Mouse (Mus musculus): Measurements from ENCODE around the gene Gnaq.

Gene Gnaq

DNA sequence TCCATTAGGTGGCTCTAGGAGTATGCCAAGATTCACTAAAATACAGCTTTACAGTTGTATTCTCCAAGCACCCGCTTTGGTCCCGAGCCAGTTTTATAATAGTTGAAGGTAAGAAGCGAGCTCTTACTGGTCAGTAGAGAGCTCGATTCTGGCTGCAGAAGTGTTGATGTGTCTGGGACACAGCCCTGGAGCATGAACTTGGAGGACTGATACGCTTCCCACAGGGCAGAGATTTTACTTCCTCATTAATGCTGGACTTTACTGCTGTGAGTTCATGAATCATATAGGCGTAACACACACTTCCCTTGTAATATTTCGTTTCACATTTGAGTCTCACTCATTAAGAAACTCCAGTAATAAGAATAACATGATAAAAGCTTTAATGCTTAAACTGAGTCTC lies 197.5 kb downstream of the Gnaq start:
- TF ChIP-seq GATA4 (IDR thresholded peaks at IDR 0.05; ENCODE audit: insufficient replicate concordance, low read length), result no peak

DNA sequence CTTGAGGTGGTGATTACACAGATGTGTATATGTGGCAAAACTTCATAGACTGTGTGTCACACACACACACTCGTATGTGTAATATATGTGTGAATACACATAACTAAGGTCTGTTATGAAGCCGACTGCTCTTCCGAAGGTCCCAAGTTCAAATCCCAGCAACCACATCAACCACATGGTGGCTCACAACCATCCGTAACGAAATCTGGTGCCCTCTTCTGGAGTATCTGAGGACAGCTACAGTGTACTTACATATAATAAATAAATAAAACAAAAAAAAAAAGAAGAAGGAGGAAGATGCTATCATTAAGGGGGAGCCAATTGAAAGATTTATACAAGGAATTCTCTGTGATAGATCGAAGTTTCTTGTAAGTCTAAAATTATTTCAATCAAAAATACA lies 198.4 kb downstream of the Gnaq start:
- TF ChIP-seq GATA4 (IDR thresholded peaks at IDR 0.05; ENCODE audit: insufficient replicate concordance, low read length), result no peak

DNA sequence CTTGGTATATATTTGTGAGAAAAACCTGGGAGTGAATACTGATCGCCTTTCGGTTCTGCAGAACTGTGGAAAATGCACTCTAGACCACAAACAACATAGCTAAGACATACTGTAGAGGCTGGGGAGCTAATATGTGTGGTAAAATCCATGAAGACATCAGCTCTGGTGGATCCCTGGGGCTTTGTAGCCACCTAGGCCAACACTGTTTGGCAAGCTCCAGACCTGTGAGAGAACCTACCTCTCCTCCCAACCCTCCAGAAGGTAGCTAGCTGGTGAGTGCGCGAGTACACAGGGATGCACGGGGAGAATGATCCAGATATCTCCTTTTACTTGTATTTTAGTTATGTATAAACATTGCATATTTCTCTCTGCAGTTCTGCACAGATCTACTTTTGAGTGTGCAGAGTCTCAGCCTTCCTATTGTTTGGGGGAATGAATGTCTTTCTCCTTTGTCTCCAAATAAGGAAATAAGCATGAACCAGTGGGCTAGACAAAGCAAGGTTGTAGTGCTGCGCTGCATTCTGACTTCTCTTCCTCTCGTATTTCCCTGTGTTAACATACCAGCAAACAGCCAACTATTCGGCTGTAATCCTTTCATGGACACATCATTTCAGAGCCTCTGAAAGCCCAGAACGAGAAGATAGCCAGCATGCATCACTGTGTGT lies 205.4 kb downstream of the Gnaq start:
- TF ChIP-seq GATA4 (IDR thresholded peaks at IDR 0.05; ENCODE audit: insufficient replicate concordance, low read length), result no peak

DNA sequence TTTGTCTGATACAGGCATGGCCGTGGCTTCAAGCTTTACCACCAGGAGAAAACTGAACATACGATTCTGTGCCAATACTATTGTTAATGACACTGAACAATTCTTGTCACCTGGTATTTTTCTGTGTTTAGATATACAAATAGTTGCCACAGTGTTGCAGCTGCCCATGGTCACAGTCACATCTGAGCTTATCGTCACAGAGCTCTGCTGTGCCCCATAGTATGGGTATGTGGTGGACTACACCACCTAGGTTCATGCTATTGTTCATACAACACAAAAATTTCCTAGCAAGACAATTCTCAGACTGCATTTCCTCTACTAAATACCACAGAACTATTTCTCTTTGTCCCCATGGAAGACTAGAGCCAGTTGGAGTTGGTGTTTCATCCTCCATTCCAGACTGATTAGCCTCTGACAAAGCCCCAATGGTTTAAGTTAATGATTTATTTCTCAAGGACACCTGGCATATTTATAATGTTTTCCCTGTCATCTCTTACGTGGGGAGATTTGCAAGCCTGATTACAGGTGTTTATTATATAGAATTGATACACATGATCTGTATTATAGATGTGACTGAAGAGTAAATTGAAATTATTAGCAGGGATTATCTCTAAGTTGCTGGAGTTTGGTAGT lies 207.4 kb downstream of the Gnaq start:
- TF ChIP-seq GATA4 (IDR thresholded peaks at IDR 0.05; ENCODE audit: insufficient replicate concordance, low read length), result no peak

- TF ChIP-seq GATA4 (IDR thresholded peaks at IDR 0.05; ENCODE audit: insufficient replicate concordance, low read length), result no peak
Observed at GRCm38 (mm10) chr19:16342702-16343101, 210.1 kb downstream of the Gnaq start.

DNA sequence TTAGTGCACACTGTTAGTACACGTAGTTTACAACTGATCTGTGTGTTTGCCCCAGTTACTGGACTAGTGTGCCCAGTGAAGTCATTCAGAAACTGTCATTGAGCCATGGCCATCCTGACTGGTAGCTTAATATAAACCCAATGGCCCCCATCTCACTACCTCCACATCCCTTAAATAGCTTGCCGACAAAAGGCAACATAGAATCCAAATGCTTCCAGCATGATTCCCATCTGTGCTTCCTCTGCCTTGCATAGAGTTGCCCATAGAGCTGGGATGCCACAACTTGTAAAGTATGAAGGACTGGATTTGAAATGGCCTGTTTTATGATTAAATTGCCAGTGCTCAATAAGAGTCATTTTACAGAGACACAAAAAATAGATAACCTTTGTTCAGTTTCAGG lies 212.9 kb downstream of the Gnaq start:
- no peak for TF ChIP-seq GATA4 (IDR thresholded peaks at IDR 0.05; ENCODE audit: insufficient replicate concordance, low read length)

DNA sequence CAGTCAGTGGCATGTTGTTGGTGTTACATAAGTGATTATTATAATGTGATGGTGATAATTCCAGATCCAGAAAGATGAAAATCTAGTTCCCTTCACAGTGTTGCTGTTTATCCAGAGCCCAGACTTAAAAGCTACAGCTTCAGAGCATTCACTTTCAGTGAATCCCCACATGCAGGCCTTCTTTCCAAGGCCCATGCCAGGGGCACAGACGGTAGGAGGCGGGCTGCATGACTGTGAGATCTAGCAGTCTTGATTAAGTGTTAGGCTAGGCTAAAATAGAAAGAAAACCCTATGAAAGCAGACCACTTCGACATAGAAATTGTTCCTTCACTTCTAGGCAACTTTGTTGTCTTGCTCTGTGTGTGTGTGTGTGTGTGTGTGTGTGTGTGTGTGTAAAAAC lies 214.4 kb downstream of the Gnaq start:
- no peak for TF ChIP-seq GATA4 (IDR thresholded peaks at IDR 0.05; ENCODE audit: insufficient replicate concordance, low read length)

- TF ChIP-seq GATA4 (IDR thresholded peaks at IDR 0.05; ENCODE audit: insufficient replicate concordance, low read length), result no peak
Observed at GRCm38 (mm10) chr19:16353701-16354136, 221.1 kb downstream of the Gnaq start.

DNA sequence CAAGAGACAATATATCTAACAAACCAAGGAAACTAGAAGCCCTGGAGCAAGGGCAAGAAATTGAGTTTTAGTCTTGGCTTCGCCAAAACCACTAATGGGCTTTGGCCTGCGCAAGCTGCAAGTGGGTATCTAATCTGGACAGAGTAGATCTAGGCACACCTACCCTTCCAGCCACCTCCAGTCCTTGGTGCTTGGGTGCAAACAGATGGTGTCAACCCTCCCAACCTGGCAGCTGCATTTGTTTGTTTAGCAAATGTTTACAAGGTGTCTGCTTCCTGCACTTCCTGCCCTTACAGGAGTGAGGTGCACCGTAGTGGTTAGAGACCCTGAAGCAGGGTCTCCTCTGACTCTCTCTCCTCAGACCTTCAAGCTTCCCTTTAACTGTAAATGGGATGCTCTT lies 225.5 kb downstream of the Gnaq start:
- no peak for TF ChIP-seq GATA4 (IDR thresholded peaks at IDR 0.05; ENCODE audit: insufficient replicate concordance, low read length)

DNA sequence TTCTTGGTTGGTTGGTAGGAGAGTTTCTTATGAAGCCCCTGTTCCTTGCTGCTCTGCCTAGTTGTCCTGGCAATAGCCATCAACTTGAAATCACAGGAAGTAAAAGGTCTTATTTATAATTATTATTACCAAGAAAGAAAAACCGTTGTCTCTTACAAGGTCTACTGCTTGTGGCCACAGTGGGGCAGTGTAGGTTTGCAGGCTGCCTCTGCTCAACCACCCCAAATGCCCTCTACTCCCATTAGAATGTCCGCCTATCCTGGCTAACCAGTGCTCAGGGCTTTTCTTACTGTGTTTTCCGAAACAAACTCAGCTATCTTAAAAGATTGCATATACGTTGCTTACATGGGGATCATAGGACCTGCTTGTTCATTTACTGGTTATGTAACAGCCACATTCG lies 226.3 kb downstream of the Gnaq start:
- TF ChIP-seq GATA4 (IDR thresholded peaks at IDR 0.05; ENCODE audit: insufficient replicate concordance, low read length), result no peak

DNA sequence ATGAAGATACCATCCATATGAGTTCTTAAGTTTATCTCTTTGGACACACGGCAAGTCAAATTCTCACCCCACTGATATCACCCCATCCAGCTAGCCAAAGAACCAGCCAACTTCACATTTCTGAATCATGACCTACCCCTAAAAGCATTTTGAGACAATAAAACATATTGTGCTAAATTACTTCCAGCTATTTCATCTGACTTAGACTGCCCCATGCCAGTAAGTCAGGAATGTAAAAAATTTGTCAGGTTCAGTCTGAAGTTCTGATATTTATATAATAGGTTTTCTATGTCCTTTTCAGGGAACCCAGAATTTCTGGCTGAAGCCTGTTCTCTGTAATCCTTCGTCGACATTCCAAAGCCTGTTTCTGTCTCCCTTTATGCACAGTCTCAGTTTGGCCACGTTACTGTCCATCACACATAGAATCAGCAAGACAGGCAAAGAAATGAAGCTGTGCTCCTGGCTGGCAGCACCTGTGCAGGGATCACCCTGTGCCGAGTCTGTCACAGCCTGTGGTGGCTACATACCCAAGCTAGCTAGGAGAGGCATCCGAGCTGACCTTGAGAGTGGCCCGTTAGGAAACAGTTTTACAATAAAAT lies 233.9 kb downstream of the Gnaq start:
- no peak for TF ChIP-seq GATA4 (IDR thresholded peaks at IDR 0.05; ENCODE audit: insufficient replicate concordance, low read length)

DNA sequence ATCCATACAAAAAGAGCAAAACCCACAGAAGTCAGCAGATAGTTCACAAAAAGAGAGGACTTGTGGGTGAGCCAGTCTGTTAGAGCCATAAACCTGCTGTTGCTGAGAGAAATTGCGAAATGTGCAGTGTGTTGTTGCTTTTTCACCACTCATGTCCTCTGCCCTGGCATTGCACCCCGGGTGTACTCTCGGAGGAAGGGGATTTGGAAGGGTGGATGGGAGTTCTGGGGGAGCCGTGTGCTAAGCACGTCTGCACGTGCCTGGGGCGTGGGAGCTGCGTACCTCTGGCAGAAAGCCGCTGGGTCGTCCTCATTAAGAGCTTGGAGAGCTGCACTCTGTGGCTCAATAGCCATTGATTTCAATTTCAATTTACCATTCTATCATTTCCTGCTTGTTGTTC lies 234.6 kb downstream of the Gnaq start:
- TF ChIP-seq GATA4 (IDR thresholded peaks at IDR 0.05; ENCODE audit: insufficient replicate concordance, low read length), result no peak

DNA sequence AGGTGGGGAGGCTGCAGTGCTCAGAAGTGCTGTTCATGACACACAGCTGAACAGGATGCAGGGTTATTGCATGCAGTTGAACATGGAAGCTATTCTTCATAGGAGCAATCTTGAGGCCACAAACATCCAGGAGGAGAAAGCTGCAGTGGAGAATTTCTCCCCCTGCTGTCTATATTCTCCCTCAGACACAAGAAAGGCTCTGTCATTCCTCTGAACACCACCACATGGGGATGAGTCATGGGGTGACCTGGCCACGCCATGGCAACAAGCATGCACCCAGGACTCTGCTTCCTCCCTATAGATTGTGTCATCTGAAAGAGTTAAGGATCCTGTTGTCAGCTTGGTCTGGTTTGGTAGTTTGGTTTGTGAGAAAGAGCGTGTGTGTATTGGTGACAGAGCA lies 239.0 kb downstream of the Gnaq start:
- no peak for TF ChIP-seq GATA4 (IDR thresholded peaks at IDR 0.05; ENCODE audit: insufficient replicate concordance, low read length)

GRCm38 (mm10) chr19:16372752-16373486 lies 240.3 kb downstream of the Gnaq start:
- no peak for TF ChIP-seq GATA4 (IDR thresholded peaks at IDR 0.05; ENCODE audit: insufficient replicate concordance, low read length)

GRCm38 (mm10) chr19:16375881-16376280 lies 243.2 kb downstream of the Gnaq start:
- TF ChIP-seq GATA4 (IDR thresholded peaks at IDR 0.05; ENCODE audit: insufficient replicate concordance, low read length), result no peak

GRCm38 (mm10) chr19:16378565-16378964 lies 245.9 kb downstream of the Gnaq start:
- no peak for TF ChIP-seq GATA4 (IDR thresholded peaks at IDR 0.05; ENCODE audit: insufficient replicate concordance, low read length)

Data from liver, adult (tissue).